Mouse (Mus musculus): ENCODE measurements around the gene S100z.

S100z gene

DNA sequence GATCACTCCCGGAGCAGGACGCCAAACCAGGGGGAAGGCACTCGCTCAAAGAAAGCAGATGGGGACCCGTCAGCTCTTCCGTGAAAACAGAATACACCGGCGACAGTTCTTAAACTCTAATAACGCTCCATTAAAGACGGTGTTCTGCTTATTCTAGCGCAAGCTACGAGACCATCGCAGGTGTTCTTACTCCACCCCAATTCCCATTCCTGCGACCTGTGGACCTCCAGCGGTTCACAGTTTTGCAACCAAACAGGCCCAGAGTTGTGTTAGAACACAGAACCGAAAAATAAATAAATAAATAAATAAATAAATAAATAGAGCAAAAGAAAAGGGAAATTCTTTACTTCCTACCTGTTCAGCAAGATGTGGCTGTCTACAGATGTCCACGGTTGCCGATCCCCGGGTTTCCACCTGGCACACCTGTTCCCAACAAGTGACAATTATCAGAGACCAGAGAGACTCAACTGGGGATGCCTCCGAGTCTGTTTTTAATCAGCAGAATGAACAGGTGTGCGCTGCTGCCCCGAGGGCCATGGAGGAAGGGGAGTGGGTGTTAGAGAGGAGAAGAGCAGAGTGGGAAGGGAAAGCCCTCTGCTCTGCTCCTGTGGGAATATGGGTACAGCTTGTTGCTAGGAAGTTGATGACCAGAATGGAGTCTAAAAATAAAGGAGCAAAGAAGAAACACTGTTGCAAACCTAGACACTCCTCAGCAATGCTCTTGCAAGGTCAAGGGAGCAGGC is at the start of gene S100z:
S100z (minus strand) TSS at position 51 of the 743 bp plus-strand sequence.
- DNase-seq = no peak

DNA sequence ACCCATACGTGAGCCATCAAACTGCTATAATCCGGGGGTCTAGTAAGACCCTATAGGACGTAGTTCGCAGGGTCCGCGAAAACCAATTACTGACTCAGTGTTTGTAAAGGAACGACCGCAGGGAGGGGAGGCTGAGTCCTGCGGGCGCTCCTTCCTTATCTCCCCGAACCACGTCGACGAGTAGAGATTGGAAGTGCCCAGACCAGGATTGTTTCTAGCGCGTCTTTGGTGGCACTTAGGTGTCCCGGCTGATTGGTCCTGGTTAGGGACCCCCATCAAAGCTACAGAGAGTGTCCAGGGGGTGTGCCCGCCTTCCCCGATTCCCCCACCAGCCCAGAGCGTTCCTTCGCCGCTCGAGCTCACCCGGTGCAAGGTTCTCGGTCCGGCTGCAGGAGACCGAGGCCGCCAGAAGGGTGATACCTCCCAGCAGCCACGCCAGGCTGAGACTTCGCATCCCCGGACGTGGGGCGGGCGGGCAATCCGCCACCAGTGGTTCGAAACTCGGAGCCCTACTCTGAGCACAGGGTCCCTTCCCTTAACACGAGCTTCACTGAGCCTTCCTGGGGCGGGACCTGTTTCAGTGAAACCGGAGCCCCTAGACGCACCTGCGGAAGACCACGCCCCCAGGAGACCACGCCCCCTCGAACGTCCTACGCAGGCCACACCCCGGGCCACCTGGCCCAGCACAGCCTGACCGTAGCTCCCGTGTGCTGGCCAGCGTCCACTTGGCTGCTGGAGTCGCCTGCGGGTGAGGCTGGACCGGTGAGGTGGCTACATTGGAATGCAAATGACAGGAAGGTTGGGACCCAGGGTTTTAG is 46.4 kb upstream of the S100z start, which contains the start of gene F2rl1:
F2rl1 (minus strand) TSS at position 554 of the 818 bp plus-strand sequence.
- peak; percentile 45 for DNase-seq

DNA sequence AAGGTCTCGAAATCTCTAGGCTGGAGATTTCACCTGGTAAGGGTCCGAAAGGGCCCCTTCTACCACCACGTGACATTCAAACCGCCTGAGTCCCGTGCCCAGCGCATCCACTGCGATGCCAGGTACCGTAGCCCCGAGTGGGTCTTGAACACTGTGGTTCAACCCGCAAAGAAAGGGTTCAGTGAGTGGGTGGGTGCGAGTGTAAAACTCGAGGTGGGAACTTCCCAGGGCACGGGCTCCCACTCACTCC is 45.8 kb upstream of the S100z start:
- DNase-seq = no peak

DNA sequence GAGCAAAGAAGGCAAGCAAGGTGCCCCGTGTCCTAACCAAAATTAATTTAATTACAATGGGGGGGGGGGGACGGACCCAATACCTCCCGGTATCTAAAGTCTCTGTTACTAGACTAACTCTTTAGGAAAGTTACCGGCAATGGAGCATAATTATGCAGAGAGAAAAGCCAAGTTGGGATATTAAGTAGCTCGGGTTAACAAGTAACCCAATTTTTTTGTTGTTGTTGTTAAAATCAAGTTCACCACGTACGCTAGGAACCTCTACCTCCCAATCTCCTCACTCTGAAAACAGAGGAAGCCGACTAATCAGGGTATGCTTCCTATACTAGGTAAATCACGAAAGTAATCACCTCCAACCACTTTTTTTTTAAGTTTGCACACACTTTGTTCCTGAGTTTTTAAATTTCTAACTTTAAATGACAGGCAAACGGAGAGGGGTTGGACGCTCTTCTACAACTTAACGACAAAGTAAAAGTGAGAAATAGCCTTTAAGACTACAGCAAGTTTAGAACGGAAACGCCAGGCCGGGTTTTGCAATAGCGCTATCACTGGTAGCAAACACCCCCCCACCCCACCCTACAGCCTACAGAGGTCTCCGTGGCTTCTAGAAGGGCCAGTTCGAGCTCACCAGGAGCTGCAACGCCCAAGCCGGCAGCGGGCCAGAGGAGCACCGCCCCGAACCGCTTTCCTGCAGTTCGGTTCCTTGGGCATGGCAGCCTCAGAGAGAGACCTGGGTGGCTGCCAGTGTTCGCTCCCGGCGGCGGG is 45.3 kb upstream of the S100z start:
- DNase-seq = no peak

DNA sequence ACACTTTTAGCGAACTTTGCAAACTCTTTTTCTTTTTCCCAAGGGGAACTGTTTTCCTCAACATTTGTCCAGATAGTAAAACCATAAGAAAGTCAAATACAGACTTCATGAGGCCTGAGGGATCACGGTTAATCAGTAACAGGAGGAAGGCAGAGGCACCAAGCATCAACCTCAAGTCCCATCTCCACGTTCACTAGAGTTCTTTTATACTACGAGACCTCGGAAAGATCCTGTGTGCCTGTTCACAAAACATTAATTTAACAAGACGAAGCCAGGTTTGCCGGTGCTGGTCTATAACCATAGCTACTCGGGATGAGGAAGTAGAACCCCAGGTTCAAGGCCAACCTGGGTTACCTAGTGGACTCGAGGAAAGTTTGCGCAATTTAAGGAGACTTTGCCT is 43.7 kb upstream of the S100z start:
- no peak for DNase-seq

DNA sequence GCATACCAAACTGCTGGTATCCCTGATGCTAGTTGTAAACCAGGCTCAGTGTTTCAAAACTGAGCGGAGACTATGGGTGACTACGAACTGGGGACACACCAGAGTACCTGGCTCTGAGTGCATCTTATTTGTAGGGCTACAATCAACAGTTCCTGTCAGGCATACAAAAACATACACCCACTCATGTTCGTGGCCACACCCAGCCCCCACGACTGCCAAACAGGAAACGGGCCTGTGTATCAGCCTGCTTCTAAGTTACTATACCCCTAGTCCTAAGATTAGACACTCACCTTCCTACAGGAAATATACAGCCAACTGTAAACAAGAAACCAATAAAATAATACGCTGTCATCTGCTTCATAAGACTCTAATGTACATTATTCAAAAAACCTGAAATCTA is 42.5 kb upstream of the S100z start:
- DNase-seq = no peak

DNA sequence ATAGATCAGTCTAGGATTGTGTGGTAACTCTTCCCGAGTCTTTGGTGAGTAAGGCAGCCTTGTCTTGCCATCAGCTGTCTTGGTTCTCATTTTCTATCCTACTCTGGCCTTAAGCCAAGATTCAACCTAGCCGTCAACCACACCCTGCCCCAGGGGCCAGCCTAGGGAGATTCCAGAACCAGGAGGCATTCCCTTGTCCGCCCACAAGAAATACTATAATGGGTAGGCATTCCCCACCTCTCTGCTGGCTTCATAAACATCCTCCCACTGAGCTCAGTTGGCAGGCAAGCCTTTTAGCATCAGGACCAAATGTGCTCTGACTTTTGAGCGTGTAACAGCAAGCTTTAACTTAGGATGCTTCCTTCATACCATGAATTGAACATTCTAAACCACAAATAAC is 36.2 kb upstream of the S100z start:
- no peak for DNase-seq

DNA sequence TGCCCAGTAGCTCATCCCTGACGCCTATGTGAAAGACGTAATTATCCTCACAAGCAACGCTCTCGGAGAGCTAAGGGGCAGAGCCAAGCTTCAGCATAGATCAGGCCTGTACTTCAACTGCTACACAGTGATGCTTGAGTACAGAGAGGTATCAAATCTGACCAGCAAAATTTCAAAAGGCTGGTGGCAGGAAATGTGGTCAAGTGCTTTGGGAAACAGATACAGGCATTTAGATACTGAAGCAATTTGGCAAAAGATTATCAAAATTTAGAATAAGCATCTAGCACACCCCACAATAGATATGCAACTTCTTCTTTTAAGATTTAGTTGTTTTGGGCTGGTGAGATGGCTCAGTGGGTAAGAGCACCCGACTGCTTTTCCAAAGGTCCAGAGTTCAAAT is 31.5 kb upstream of the S100z start:
- DNase-seq = no peak

DNA sequence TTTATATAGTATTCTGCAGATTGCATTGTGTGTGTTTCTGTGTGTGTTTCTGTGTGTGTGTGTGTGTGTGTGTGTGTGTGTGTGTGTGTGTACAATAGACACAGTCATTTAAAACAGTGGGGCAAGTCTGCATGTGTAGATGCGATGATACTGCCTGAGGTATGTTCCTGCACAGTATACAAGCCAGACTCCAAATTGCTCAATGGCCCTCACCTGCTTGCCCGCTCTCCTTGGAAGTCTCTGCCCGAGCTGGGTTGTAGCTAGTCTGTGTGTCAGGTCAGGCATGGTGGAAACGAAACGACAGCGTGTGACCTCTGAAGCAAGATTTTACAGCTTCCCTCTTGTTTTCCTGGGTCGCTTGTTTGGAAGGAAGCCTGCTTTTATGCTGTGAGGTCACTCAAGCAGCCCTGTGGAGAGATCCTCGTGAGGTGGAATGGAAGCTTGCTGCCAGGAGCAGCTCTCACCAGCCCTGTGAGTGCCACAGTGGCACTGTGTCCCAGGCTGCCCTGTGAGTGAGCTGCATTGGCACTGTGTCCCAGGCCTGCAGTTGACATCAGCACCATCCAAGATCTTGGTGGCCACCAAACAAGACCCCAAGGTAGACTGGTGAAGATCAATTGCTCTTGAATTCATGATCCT is 24.9 kb upstream of the S100z start:
- no peak for DNase-seq

DNA sequence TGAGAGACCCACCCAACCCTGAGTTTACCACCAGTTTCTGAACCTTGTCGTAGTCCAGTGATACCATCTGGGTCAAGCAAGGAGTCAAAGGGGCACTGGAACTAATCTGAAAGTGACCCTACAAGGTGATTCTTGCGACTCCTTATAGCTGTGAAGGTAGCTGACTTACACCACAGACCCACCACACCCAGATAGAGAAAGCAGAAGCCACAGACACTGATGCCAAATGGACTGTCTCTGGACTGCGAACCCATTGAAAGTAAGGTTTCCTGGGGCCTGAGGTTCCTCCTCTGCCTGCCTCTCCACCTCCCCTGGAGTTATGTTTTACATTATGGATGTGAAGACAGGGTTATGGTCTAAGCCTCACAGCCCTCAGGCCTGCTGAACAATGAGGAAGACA is 18.1 kb upstream of the S100z start:
- DNase-seq = no peak

DNA sequence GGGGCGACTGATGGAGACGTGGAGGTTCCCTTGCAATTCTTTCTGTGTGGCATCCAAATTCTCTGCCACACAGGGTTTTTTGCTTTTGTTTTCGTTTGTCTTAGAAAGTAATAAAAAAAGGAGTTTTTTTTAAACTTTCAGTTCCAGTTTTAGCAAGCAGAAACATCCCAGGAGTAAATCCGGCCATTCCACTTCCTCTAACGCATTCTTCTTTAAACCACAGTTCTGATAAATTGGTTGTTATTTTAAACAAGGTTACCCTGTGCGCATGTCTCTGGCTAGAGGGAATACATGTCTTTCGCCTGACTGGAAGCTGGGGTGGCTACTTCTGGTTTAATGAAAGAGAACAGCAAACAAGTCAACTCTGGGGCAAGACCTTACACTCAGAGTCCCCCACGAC is 16.3 kb upstream of the S100z start:
- DNase-seq = no peak

DNA sequence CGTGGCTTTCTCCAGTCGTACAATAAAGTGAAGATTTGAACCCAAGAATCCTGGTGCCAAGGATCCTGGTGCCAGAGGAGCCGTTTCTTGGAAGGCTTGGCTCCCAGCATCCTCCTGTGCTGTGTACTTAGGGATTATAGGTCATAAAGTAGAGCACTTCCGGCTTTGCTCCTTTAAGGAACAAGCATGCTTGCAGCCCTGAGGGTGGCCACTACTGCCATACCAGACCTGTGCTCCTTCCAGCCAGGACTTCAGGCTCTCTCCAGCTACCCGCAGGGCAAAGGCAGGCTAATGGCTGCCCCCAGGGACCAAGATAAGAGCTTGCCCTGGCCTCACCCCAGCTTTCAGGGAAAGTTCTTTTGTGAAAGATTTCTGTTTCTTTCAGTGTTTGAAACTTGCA is 14.8 kb upstream of the S100z start:
- no peak for DNase-seq

DNA sequence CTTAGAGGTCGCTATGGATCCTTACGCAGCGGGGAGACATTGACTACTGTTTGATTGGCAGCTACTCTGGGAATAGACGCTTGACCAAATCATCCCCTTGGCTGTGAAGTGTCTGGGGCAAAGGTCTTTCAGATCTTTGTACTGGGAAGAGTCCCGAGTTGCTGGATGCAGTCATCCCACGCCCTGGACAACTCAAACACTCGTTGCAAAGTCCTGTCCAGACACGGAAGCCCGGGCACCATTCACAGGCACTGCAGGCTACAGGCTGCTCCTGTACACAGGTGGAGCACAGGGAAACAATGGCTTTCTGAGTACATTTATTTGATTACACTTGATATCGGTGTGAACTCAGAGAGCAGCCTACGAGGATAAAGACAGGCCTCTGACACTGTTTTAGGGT is 12.8 kb upstream of the S100z start:
- DNase-seq = no peak

DNA sequence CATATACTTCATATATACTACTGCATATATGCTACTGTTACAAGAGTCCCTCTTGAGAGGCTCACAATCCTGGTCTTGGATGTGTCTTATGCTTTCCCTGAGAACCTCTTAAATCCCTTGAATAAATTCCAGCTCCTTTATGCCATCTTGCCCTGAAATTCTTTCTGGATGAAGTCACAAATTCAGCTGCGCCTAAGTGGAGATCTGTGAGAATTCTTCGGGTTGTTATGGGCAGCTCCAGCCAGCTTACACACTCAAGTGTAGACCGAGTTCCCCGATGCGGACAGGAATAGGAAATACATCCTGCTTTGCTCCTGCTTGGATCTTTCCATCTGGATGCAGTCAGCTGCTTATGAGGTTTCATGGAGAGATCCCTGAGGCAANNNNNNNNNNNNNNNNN is 6.1 kb upstream of the S100z start:
- no peak for DNase-seq

DNA sequence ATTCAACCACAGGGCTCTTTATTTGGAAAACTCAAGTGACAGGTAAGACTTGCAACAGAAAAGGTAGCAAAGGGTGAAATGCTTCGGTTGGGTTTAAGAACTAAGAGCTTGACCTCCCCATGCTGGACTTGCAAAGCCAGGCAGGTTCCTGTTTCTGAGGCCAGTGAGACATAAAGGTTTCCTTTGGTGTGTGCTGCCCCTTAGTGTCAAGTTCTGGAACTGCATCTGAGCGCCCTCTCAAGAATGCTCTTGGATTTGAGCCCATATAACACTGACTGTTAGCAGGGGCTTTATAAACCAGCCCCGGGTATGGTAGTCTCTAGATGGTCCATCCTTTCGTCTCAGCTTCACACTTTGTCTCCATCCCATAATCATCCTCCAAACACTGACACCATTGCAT is 2.9 kb upstream of the S100z start:
- DNase-seq = peak; percentile 64

DNA sequence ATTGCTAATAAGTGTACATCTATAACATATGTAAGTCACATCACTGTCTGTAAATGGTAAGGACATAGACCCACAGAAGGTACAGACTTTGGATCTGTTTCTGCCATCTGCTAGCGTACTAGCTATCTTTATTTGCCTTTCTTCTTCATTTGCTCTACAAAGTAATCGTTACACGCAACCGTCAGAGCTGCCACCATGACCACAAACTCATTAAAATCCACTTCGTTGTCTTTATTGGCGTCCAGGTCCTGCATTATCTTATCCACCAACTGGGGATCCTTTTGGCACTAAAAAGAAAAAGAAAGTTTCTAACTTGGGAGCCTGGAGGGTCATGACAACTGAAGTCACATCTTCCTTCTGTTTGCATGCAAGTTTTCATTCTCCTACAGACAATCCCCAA is 1.3 kb downstream of the S100z start:
- no peak for DNase-seq

DNA sequence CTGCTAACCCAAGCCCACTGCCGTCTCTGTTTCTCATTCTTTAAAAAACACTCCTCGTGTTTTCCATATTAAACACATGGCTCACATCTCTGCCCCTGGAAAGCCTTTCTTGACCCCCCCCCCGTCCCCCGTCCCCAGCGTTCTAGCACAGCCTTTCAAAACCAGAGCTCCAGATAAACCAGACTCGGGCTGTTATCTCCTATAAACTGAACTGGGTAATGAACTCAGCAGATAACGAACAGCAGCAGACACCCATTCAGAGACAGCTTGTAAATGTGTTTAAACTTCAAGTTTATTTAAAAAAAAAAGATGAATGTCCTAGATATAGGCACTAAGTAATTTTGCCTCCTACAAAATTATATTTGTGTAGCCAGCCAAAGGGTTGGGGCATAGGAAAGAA is 3.4 kb downstream of the S100z start:
- DNase-seq = no peak

DNA sequence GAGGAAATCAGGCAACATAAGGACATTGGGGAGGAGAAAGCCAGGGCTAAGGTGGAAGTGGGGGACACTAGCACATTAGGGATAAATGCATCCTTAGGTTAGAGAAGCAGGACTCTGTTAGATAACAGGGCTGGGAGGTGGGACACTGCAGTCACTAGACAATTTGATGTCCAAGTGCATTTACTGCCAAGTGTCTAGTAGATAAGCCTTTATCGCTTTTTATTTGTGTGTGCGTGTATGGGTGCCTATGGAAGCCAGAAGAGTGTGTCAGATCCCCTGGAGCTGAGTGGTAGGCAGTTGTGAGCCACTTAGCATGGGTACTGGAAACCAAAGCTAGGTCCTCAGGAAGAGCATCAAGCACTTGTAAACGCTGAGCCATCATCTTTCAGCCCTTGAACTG is 4.2 kb downstream of the S100z start:
- DNase-seq = no peak

DNA sequence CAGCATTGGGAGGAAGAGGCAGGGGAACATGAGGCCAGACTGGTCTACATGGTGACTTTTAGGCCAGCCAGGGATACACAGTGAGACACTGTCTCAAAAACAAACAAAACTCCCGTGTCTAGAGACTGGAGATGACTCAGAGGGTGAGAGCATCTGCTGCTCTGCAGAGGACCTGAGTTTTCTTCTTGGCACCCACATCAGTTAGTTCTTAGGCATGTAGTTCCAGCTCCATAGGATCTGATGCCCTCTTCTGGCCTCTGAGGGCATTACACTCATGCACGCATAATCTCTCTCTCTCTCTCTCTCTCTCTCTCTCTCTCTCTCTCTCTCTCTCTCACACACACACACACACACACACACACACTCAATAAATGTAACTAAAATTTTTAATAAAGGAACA is 7.6 kb downstream of the S100z start:
- DNase-seq = peak; percentile 28

DNA sequence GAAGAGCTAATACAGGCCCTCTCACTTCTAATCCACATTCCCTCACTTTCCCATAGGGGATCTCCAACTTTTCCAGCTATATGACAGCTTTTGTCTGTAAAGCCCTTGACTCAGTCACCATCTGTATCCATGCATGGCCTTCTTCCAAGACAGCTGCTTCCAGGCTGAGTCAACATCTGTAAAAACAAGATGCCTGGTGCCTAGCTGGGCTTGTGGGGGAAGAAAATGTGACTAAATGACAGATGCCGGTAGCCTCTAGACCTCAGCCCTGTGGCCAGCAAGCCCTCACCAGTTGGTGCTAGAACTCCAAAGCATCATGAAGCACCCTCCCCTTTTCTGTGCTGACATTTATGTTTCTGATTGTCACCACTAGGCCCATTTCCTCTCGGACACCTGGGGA is 27.0 kb downstream of the S100z start:
- DNase-seq = no peak

DNA sequence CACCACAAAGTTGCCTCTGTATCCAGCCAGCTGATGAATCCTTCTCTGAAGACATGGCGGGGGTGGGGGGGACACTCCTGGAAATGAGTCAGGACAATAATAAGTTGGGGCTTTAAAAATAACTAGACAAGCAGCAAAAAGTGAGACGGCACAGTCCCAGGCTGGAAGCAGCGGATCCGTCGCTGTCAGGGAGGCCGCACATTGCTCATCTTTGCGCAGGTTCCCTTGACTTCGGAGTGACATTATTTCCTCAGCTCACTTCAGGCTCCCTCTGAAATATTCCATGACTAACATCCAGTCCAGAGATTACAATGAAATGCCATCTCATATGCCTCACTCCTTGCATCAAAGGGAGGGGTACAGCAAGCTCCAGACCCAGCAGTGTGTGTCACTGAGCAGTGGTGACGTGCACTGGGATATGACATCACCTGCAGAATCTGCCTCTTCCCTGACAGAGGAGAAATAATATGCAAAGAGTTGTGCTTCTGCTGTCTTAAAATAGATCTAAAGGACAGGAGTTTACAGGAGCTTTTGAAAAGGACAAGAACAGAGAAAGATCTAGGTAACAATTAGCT is 27.8 kb downstream of the S100z start:
- no peak for DNase-seq

DNA sequence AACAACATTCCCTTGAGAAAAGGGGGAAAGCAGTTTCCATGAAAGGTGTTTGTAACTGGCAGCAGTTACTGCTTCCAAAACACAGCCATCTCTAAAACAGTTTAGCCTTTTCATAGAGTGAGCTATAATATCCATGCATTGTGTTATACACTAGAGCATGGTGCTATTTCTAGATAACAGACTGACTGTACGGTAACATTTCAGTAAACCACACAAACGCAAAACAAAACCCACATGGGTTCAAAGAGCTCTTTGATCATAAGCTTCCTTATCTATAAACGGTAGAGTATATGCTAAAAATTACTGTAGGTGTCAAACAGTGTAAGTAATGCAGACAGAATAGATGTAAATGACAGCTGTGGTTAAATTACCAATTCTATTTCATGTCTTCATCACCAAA is 28.8 kb downstream of the S100z start:
- DNase-seq = no peak

DNA sequence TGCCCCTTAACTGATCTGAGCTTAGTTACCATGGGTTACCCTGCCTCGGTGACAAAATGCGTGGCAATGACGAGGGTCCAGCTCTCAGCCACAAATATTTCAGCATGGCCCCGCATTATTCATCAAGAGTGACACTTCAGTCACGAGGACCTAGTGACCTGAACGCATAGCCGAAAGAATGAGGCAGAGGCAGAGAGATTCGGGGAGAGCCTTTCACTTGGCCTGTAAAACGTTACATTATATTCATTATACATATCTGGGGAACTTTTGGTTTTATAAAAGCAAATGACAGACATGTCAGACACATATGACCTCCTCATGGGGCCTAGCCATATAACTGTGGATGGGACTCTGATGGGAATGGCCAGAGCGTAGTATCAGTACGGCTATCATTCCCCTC is 33.7 kb downstream of the S100z start, which contains the start of gene Crhbp:
Crhbp (minus strand) TSS at position 101 of the 400 bp plus-strand sequence.
- DNase-seq = no peak

Measured in thymus, postnatal 25 days (tissue).